Mouse (Mus musculus) c-Kit-positive CD71-positive TER-119-negative erythroid progenitor cells, embryonic 14.5 days (primary cell): Measurements from ENCODE around the gene Gm960.

Source experiments
- DNase-seq: peaks from one replicate; pipeline ENCODE4 v3.0.0-alpha.2; 2013; ENCODE audit warnings: low read depth

Gm960 gene

DNA sequence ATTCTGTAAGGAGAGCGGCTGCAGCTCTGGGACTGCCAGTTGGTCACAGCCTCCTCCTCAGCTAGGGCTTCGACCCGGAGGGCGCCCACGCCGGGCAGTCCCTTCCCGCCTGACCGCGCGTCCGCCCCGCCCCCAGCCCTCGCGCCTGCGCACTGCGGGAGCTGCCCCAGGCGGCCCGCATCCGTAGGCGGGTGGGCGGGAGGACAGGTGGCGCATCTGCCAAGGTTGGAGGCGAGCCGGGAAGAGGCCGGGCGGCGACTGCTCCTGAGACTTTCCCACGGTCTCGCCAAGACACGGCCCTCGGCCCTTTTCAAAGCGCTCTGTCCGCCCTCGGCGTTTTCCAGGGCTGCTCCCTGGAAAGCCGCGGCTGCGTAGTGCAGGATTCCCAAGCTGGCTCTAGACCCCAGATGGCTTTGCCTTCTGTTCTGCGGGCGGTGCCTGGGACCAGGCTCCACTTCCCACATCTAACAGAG is at the start of gene Gm960:
Gm960 (minus strand) TSS at position 464 of the 473 bp plus-strand sequence.
- no peak for DNase-seq

DNA sequence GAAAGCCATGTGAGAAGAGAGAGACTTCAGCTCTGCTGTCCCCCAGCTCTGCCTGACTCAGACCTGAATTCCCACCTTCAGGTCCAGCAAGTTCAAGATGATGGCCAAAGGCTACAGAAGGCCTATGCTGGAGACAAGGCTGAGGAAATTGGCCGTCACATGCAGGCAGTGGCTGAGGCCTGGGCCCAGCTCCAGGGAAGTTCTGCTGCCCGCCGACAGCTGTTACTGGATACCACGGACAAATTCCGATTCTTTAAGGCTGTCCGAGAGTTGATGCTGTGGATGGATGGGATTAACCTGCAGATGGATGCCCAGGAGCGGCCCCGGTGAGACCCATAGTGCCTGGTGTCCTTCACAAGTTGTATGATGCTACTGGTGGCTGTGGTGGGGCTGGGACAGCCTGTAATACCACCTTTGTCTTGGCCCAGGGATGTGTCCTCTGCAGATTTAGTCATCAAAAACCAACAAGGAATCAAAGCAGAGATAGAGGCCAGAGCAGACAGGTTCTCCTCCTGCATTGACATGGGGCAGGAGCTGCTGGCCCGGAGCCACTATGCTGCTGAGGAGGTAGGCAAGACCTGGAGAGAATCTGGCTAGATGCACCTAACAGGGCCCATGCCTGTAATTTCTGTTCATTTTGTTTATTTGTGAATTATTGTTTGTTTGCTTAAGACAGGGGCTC is 49.3 kb upstream of the Gm960 start:
- no peak for DNase-seq

DNA sequence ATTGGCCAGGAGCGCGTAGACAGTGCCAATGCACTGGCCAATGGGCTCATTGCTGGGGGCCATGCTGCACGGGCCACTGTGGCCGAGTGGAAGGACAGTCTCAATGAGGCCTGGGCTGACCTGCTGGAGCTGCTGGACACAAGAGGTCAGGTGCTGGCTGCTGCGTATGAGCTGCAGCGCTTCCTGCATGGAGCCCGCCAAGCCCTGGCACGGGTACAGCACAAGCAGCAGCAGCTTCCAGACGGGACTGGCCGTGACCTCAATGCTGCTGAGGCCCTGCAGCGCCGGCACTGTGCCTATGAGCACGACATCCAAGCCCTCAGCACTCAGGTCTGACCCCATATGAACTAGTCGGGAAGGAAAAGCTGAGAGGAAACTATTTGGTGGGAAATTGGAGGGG is 48.1 kb upstream of the Gm960 start:
- no peak for DNase-seq

DNA sequence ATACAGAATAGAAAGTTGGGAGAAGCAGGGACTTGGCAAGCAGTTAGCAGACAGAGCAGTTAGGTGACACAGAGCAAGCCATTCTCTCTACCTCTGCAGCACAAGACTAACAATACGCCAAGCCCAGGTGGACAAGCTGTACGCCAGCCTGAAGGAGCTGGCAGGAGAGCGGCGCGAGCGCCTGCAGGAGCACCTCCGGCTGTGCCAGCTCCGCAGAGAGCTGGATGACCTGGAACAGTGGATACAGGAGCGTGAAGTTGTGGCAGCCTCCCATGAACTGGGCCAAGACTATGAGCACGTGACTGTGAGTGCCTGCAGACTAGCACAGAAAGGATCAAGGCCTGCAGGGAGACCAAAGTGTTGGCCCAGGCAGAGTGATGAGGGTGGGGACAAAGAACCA is 47.2 kb upstream of the Gm960 start:
- DNase-seq, result no peak

DNA sequence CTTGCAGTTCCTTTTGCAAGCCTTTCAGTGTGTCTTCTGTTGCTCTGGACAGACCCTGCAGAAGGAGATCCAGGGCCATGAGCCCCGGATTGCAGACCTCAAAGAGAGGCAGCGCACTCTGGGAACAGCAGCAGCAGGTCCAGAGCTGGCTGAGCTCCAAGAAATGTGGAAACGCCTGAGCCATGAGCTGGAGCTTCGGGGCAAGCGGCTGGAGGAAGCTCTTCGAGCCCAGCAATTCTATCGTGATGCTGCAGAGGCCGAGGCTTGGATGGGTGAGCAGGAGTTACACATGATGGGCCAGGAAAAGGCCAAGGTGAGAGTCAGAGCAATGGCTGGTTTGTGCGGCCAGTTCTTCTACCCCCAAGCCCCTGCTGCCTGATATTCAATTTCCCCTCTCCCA is 46.6 kb upstream of the Gm960 start:
- DNase-seq, result no peak

DNA sequence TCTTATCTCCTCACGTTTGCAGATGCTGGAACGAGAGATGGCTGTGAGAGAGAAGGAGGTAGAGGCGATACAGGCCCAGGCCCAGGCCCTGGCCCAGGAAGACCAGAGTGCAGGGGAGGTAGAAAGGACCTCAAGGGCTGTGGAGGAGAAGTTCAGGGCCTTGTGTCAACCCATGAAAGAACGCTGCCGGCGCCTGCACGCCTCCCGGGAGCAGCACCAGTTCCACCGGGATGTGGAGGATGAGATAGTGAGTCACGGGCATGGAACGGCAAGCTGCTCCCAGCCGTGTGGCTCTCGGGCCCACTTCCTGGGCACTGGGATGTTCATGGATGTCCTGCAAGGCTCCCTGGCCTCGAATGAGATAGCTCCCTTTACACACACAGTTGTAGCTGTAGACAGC is 45.6 kb upstream of the Gm960 start:
- DNase-seq, result no peak

DNA sequence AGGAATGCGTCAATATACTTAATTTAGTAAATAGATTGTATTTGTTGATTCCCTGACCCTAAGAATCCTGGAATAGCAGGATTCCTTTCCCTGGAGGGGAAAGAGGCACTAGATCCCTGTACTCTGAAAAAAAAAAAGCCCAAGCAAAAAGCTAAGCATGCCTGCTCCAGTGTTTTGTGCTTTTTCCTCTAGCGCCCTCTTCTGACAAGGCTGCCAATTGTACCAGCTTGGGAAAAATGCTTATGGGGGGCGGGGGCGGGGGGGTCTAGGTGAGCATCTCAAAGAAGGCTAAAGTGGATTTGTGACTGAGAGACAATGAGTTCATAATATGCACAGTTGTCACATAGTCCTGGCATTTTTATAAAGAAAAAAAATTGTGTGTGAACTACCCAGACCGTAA is 45.1 kb upstream of the Gm960 start:
- DNase-seq, result no peak

DNA sequence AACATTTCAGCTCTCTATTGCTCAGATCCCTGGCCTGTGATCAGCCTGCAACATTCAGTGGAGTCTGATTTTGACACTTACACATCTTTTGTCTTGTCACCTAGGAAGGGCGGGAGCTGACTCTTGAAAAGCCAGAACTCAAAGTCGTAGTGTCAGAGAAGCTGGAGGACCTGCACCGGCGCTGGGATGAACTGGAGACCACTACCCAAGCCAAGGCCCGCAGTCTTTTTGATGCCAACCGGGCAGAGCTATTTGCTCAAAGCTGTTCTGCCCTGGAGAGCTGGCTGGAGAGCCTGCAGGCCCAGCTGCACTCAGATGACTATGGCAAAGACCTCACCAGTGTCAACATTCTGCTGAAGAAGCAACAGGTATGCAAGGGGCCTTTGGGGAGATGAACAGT is 43.8 kb upstream of the Gm960 start:
- DNase-seq, result no peak

DNA sequence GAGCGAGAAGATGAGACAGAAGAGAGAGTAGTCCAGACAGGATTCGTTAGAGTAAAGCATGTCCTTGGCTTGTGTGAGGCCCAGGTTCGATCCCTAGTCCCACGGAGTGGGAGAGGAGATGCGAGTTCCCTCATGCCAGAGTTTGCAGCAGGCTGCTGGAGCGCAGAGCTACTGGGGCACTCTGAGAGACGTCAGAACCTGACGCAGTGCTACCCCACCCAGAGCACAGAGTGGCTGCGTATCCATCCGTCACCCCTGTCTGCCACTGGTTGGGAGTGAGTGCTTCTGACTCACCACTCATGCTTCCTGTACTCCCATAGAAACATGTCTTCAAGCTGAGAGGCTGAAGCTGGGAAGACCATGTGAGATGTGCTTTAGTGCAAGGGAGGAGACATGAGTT is 43.0 kb upstream of the Gm960 start:
- DNase-seq, result no peak

DNA sequence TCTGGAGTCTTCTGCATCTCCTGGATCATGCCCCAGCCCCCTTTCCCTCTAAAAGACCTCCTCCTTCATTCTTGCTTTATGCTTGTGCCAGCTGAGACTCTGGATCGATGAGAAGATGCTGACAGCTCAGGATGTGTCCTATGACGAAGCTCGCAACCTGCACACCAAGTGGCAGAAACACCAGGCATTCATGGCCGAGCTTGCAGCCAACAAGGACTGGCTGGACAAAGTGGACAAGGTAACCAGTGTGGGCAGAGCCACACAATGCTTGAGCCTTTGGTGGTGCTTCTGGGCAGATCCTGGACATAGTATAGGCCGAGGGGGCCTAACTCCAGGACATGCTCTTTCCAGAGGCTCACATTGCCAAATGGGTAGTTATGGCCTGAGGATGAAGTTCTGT is 41.3 kb upstream of the Gm960 start:
- DNase-seq, result no peak

DNA sequence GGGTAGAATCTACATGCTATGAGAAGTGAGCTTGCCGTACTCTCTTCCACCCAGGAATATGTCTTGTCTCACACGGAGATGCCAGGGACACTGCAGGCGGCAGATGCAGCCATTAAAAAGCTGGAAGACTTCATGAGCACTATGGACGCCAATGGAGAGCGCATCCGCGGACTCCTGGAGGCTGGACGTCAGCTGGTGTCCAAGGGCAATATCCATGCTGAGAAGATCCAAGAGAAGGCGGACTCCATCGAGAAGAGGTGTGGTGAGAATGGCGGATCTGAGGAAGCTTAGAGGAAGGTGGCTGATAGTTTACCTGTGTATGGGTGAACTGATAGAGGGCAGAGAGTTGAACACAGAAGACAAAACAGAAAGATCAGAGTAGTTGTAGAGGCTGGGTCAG is 40.6 kb upstream of the Gm960 start:
- DNase-seq, result no peak

DNA sequence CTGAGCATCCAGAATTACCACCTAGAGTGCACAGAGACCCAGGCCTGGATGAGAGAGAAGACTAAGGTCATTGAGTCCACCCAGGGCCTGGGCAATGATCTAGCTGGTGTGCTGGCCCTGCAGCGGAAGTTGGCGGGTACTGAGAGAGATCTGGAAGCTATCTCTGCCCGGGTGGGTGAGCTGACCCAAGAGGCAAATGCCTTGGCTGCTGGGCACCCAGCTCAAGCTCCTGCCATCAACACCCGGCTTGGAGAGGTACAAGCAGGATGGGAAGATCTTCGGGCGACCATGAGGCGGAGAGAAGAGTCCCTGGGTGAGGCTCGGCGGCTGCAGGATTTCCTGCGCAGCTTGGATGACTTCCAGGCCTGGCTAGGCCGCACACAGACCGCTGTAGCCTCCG is 39.4 kb upstream of the Gm960 start:
- DNase-seq, result no peak

DNA sequence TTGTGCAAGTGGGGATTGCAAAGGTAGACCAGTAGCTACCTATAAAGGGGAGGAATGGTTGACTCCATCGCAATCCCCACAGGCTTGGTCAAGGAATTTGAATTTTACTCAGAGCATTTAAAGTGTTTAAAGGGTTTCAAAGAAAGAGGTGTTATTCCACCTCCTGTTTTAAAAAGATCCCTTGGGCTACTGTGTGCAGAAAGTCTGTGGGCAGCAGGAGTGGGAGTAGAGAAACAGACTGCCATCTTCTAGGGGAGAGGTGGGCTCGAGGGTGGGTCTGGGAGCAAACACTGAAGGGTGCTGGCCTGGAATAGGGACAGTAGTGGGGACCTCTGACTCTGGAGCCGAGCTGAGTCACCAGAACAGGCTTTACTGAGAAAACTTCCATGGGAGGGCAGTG is 34.6 kb upstream of the Gm960 start:
- no peak for DNase-seq

DNA sequence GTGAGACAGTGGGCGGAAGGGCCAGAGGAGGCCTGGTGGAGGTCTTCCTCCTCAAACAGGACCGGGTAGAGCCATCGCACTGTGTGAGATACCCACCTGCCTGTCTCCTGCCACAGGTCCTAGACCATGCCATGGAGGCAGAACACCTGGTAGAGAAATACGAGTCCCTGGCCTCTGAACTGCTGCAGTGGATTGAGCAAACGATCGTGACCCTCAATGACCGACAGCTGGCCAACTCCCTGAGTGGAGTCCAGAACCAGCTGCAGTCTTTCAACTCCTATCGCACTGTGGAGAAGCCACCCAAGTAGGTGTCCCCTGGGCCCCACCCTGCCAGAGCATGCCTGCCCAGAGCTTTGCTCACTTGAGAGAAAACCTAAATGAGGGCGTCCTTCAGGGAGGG is 30.7 kb upstream of the Gm960 start:
- no peak for DNase-seq

DNA sequence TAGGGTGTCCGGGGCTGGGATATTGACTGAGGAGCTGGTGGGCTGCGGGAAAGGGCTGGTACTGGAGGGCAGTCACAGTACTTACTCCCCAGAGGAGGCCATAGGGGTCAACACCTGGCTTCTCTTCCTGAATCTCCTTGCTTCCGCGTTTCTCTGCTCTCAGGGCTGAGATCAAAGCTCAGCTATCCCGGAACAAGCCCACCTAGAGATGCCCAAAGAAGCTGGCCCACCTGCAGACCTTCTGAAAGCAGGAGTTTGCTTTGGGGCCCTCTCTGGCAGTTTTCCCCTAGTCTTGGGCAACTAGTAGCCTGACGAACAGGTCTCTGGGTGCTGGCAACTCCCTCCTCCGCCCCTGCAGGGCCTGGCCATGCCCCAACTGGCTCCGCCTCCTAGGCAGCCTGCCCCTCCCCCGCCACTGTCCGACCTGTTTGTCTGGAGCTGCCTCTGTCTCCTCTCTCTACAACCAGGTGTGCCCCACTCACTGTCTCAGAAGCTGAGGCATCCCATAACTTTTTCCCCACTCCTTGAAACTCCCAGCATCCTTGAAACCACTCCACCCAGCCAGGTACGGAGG is 22.3 kb upstream of the Gm960 start:
- DNase-seq, result no peak

DNA sequence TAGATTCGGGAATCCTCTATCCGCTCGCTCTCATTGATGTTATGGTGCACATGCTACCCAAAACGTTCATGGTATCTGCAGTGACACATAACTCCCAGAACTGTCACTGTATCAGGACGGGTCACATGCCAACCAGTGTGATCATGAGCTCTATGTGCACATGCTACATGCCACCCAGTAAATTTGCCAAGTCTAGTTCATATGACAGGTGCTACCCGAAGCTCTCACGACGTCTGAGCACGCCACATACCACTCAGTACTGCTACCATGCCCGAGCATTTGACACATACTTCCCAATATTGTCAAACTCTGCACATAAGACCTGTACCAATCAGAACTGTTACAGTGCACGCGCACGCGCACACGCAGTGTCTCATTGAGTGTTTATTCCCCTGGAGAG is 21.6 kb upstream of the Gm960 start:
- no peak for DNase-seq

DNA sequence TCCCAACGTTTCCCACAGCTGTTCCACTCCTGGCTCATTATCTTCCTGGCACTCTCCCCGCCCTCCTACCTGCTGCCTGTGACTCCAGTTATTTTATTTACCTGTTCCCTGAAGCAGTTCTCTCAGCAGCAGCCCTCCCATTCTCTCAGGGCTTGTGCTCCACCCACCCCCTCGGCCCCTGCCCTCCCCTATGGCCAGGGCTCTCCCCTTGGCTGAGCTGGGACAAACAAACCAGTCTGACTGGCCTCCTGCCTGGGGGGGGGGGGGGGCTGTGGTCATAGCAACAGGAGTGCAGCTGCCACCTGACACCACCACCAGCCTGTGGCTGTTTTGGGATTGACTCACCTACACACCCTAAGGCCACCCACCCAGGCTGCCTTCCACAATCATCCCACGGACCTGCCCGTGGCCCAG is 20.9 kb upstream of the Gm960 start:
- DNase-seq, result no peak

DNA sequence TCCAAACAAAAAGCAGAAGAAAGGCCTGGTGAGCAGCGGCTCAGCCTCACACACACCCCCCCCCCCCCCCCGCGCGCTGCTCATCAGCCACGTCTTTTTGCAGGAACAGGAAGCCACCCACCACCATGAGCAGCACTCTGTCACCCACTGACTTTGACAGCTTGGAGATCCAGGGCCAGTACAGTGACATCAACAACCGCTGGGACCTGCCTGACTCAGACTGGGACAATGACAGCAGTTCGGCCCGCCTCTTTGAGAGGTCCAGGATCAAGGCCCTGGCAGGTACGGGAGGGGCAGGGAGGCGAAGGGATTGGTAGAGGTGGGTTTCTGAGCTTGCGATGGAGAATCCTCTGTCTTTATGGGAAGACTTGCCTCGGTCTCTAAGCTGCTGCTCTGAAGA is 20.2 kb upstream of the Gm960 start:
- no peak for DNase-seq

DNA sequence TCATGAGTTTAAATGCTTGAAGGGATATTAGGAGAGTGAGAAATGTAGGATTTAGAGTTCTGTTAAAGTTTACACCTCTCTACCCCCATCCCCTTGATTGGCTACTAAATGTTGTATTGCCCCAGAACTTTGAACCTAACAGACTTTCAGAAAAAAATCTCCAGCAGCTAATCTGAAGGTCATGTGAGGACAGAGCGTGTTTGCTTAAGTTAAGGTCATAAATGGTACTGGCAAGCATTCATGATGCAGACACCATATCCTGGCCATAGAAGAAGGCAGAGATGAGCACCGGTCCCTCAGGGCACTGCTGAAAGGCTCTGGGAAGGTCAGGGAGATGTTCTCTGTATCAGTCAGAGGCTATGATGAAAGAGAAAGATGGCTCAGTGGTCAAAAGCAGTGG is 18.8 kb upstream of the Gm960 start:
- no peak for DNase-seq

DNA sequence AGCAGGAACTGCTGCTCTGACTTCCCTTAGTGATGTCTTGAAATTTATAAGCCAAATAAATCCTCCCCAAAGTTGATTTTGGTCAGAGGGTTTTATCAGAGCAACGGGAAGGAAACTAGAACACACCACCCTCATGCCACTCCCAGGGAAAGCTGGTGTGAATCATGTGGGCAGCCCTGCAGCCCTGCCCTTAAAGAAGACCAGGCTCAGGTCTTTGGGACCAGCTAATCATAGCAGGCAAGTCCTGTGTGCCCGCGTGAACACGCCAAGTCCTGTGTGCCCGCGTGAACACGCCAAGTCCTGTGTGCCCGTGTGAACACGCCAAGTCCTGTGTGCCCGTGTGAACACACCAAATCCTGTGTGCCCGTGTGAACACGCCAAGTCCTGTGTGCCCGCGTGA is 18.3 kb upstream of the Gm960 start:
- DNase-seq, result no peak

DNA sequence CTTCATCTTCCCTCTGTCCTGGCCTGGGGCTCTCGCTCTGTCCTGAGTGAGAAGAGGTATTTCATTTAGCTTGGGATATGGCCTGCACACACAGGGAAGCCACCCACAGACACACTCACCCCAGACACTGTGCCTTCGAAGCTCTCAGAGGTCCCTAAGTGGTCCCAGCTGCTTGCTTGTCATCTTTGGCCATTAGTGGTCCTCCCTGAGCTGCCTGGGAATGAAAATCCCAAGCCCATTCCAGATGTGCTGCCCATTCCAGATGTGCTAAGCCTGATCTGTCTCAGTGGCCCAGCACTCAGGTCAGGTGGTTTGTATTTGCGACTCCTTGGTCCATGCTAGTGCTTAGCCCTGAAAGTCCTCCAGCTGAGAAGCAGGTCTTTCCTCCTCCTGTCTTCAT is 15.4 kb upstream of the Gm960 start:
- no peak for DNase-seq

DNA sequence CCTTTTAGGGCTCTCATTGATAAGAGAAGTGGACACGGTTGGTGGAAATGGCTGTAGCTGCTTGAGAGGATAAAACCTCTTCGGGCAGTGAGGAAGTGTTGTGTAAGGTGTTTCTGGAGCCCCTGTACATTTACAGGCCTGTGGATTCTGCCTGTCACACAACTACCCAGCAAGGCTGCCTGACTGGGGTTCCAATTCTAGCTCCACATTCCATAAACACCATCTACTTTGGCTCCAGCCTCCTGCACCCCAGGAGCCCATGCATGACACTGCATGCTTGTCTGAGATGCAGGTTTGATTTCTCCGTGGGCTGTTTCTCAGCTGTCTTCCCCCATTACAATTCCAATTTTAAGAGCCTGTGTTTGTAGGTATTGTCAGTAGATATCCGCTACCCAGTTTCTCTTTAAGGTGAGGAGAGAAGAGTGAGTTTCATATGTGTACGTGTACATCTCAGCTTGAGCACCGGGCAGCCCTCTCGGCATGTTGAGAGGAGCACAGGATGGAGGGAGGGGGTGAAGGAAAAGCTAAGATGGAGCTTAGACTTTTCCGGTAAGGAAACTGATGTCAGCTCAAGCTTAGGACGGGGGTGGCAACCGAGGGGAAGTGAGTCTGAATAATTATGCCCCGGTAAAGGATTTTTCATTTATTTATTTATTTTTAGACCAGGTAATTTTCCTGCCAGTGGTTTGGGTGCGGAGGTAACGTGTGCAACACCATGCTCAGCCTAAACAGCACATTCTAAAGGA is 14.5 kb upstream of the Gm960 start:
- no peak for DNase-seq

DNA sequence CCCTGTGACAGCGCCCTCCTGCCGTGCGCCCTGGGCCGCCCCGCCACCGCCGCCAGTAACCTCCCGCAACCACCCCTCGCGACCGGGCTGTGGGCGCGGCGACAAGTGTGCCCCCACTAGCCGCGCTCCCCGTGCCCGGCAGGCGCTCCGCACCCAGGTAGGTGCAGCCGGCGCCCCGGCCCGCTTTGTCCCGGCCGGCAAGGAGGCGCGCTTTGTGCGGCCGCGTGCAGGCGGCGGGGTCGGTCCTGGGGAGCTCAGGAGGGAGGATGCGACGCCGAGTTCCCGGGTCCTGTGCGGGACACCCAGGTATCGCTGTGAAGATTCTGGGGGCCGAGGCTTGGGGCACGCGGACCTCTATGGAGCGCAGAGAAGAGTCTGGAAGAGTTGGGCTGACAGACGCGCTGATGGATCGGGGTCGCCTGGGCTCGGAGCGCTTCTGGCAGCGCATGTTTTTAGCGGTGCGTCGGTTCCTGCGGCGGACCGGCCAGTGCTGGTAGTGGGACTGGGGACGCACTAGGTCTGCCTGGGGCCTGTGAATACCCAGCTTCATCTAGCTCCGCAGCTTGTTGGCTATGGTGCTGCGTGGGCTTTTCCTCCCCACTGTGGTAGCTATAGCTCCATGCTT is 13.8 kb upstream of the Gm960 start:
- DNase-seq, result no peak
